Mouse (Mus musculus): ENCODE results near the gene Arrdc5. TPM values are rescaled to one million over a fixed set of nuclear protein-coding genes. Genes with fewer than 3 reads are reported as not detected.

The Arrdc5 gene
- total RNA-seq, 2 experiments from 2014 or later = not detected

GRCm38 (mm10) chr17:56257181-56257894 is 42.7 kb downstream of the Arrdc5 start:
- DNase-seq (ENCODE audit: low spot score in 2 of 2) = no peak

DNA sequence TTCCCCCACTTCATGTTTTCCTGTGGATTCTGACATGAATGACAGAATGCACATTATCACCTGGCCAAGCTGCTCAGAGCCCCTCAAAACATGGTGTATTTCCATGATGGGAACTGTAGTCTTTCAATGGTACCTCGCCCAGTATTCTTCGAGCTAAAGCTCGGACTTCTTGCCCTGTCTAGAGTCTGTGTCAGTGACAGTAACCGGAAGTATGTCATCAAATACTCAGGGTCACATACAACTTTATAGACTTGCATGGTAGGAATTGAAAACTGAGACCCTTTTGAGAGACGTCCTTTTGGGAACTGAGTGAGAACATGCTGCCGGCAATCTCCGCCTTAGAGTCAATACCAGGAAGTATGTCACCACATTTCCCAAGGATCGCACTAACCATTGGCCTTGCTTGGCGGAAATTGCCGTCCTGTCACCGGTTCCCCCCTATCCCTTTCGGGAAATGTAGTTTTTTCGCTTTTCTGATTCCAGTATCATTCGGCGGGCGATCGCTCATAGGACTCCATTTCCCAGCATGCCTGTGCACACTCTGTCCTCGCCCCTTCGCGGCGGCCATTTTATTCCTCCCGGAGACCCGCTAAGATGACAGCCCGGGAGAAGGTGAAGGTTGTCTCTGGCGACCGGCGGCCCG is 43.7 kb downstream of the Arrdc5 start, which contains the start of gene Fem1a:
Fem1a (plus strand) TSS at position 572 of the 643 bp plus-strand sequence.
- peak; percentile 88 to 92 for DNase-seq (ENCODE audit: low spot score in 2 of 2)

GRCm38 (mm10) chr17:56255863-56256238 is 44.2 kb downstream of the Arrdc5 start:
- peak; percentile 99 for DNase-seq (ENCODE audit: low spot score in 2 of 2)

DNA sequence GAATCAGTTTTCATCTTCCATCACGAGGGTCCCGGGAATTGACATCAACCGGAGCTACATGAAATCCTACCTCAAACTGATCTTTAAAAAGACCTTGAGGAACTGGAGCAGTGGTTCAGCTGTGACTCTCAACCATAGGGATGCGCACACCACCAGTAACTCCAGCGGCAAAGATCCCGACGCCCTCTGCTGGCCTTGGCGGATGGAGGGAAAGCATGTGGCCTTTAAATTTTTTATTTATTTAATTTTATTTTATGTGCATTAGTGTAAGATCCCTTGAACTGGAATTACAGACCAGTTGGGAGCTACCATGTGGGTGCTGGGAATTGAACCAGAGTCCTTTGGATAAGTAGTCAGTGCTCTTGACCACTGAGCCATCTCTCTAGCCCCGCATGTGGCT is 44.7 kb downstream of the Arrdc5 start:
- DNase-seq (ENCODE audit: low spot score in 2 of 2) = peak; percentile 64 to 65

DNA sequence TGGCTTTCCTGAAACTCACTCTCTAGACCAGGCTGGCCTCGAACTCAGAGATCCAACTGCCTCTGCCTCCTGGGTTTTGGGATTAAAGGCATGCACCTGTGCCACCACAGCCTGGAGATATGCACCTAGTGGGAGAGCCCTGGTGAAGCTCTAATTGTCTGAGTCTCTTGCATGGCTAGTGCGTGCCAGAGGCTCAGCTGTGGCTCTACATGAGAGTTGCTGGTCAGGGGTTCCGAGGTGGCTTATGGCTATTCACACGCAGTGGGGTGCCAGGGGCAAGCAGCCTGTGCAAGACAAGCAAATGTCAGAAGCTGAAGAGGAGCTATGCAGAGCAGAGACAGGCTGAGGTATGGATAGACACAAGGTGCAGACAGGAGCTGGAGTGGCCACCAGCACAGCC is 45.4 kb downstream of the Arrdc5 start:
- DNase-seq (ENCODE audit: low spot score in 2 of 2) = no peak

GRCm38 (mm10) chr17:56251136-56251829 is 48.8 kb downstream of the Arrdc5 start:
- DNase-seq (ENCODE audit: low spot score in 2 of 2) = peak; percentile 75 to 77

- no peak for DNase-seq (ENCODE audit: low spot score in 2 of 2)
These were observed 54.5 kb downstream of the Arrdc5 start for GRCm38 (mm10) chr17:56245608-56246007.

Other genes with a start within 250 kb of the Arrdc5 start
- 10 to 100 TPM; 68.5 to 70.6 TPM for gene Ubxn6, start 225.3 kb downstream of the Arrdc5 start, total RNA-seq (2021)
- gene Hdgfl2, start 220.7 kb downstream of the Arrdc5 start, total RNA-seq (2021) = 100 to 1,000 TPM in 1 of 2 experiments, 10 to 100 TPM in 1; 99.8 to 115 TPM
- gene Plin4, start 190.5 kb downstream of the Arrdc5 start, total RNA-seq (2021) = under 1 TPM; 0.43 to 0.51 TPM
- 1 to 10 TPM; 1.0 to 1.7 TPM for gene Plin5, start 182.7 kb downstream of the Arrdc5 start, total RNA-seq (2021)
- gene Lrg1, start 178.3 kb downstream of the Arrdc5 start, total RNA-seq (2021) = not detected
- 100 to 1,000 TPM; 117 to 125 TPM for gene Sema6b, start 159.9 kb downstream of the Arrdc5 start, total RNA-seq (2021)
- 1 to 10 TPM; 7.0 to 7.2 TPM for gene Tnfaip8l1, start 137.8 kb downstream of the Arrdc5 start, total RNA-seq (2021)
- gene Mydgf, start 116.4 kb downstream of the Arrdc5 start, total RNA-seq (2021) = 10 to 100 TPM; 48.3 to 53.7 TPM
- 10 to 100 TPM; 44.5 to 45.6 TPM for gene Dpp9, start 81.4 kb downstream of the Arrdc5 start, total RNA-seq (2021)
- gene Fem1a, start 43.5 kb downstream of the Arrdc5 start, total RNA-seq (2021) = 10 to 100 TPM; 45.3 to 46.5 TPM
- 1 to 10 TPM; 5.2 to 5.9 TPM for gene Ticam1, start 23.5 kb downstream of the Arrdc5 start, total RNA-seq (2021)
- 1 to 10 TPM; 5.7 to 7.3 TPM for gene Plin3, start 7.4 kb downstream of the Arrdc5 start, total RNA-seq (2021)
- 1 to 10 TPM; 5.9 to 6.3 TPM for gene Uhrf1, start 3.0 kb upstream of the Arrdc5 start, total RNA-seq (2021)
- gene Kdm4b, start 25.8 kb upstream of the Arrdc5 start, total RNA-seq (2021) = 10 to 100 TPM; 85.3 to 87.1 TPM
- 100 to 1,000 TPM; 817 to 911 TPM for gene Ptprs, start 176.2 kb upstream of the Arrdc5 start, total RNA-seq (2021)
- not detected for gene Znrf4, start 212.1 kb upstream of the Arrdc5 start, total RNA-seq (2021)

Measured in layer of hippocampus, postnatal 10 days (tissue).